Mouse (Mus musculus): ENCODE data around the gene Trappc2.

The Trappc2 gene

DNA sequence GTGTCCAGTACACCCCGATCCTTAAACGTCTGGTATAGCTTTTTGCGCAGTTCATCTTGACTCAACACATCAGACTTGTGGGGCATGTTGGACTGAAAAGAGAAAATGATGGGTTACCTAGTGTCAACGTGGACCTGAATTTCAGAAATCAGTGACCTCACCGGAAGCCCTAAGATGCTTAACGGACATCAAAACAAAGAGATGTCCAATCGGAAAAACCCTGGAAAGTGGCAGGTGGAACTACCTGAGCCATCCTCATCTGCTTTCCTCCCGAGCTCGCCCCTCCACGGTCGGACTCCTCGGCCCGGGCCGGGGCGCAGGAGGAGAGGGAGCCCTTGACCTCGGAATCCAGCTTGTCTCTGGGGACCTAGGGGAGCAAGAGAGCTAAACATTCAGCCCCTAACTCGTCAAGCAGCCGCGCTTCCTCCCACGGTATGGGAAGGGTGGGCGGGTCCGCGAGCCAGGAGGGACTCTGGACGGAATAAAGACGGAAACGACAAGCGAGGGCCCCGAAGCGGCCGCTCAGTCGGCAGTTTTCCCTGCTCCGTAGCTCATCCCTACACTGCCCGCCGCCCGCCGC lies at the start of gene Trappc2:
Gene Trappc2, plus strand, starts transcription at position 539 of the 580 bp plus-strand sequence.
- no peak for DNase-seq (ENCODE audit: low read depth, low spot score)

DNA sequence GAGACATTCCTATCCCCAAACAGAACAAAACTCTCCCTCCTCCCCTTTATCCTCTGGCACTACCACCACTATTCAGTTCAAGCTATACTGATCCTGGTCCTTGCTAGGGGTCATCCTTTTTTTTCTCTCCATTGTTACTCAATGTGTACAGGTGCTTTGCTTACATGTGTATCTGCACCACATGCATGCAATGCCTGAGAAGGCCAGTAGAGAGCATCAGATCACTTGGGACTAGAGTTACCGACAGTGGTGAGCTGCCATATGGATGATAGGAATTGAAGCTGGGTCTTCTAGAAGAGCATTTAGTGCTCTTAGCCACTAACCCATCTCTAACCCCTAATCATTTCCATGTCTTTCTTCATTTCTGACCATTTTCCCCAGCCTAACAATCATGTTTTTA lies 46.6 kb upstream of the Trappc2 start:
- no peak for DNase-seq (ENCODE audit: low read depth, low spot score)

DNA sequence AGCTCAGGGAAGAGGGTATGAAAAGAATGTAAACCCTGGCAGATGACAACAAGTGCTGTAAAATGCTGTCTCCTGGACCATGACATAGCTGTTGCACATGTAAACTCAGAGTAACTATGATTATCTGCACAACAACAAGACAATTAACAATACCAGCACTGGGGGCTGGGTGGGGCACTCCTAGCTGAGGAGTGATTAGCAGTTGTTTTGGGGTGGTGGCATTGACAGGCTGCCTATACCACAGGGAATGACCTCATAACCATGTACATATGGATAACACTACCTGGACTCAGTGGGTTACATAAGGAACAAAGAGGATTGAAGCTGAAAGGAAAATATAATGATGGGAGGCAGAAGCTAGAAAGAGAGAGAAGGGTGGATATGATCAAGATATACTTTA lies 32.5 kb upstream of the Trappc2 start:
- DNase-seq (ENCODE audit: low read depth, low spot score), result no peak

DNA sequence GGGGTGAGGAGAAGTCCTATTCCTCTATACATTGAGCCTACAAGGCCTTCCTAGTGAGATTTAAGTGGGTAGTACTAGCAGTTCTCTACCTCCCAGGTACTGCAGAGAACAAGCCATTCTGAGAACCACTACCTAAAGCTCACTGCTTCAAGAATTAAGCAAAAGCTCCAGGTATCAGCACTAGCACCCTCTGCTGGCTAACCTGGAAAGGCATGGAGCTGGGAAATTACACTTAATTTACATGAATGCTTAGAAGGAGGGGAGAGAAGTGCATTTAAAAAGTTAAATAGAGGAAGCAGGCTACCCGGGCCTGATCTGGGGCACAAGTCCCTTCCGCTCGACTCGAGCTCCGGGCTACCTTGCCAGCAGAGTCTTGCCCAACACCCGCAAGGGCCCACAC lies 24.2 kb upstream of the Trappc2 start:
- peak; percentile 19 for DNase-seq (ENCODE audit: low read depth, low spot score)

DNA sequence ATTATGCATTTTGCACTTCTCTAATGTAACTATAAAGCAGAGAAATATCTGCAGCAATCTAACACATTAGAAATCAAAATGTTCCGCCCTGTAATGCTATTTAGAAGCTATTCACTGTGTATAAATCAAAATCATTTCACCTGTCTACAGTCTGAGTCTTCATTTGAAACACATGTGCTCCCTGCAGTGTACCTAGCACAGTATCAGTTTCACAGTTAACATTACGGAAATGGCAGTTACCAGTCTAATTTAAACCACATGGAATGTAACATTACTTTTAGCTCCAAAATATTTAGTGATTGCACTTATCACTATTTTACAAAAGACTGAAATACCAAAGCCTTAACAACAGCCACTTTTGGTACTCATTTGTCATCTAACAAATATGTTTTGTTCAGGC lies 5.6 kb upstream of the Trappc2 start:
- DNase-seq (ENCODE audit: low read depth, low spot score), result no peak

DNA sequence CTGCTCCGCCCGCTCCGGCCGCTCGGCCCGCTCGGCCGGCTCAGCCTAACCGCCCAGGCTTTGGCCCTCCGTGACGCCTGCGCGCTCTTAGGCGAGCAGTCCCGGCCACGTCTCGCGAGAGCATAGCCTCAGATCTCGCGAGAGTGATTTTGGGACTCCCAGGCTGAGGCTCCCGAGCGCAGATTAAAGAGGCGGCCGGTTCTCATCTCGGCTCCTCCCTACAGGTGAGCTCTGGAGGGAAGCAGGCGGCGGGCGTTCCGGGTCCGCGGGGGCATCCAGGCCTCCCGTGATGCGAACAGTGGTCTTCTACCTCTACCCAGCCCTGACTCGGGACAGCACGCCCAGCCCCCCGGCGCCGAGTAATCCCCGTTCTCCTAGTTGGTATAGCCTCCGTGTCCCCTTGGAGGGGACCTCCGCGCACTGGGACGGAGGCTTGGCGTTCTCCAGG lies 266 bp downstream of the Trappc2 start, which contains the start of gene Ofd1:
Gene Ofd1, minus strand, starts transcription at position 89 of the 448 bp plus-strand sequence.
- DNase-seq (ENCODE audit: low read depth, low spot score), result peak; percentile 93

DNA sequence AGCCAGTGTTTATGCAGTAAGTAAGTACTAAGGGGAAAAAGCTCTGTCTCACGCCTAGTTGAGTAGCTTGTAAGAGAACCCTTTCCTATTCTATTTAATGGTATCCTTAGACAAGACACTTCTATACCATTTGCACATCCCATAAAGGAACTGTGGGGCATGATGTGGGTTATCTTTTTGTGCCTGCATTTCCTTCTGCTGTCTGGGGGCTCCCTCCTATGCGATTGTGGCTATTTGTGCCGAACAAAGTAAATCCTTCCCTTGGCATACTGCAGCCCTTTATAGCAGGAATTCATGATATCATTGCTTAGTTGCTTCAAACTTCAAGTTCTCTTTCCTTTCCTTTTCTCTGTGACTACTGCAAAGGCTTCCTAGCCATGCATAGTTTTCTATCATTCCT lies 4.2 kb downstream of the Trappc2 start:
- DNase-seq (ENCODE audit: low read depth, low spot score), result no peak

DNA sequence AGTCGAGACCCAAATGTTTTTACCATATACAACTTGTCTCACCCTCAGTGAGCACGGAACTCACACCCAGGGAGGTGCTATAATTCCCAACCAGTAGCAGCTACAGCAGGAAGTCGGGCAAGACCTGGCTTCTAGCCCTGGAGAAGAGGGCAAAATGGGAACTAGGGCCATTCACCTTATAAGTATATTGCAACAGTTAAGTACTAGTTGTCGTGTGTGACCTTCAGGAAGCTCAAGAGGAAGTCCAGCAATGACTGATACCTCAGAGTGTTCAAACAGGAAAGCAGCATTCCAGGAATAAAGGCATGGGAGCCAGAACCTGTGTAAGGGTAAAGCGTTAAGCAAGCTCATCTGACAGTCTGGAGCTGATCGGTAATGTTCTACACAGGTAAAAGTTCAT lies 13.2 kb downstream of the Trappc2 start:
- no peak for DNase-seq (ENCODE audit: low read depth, low spot score)

DNA sequence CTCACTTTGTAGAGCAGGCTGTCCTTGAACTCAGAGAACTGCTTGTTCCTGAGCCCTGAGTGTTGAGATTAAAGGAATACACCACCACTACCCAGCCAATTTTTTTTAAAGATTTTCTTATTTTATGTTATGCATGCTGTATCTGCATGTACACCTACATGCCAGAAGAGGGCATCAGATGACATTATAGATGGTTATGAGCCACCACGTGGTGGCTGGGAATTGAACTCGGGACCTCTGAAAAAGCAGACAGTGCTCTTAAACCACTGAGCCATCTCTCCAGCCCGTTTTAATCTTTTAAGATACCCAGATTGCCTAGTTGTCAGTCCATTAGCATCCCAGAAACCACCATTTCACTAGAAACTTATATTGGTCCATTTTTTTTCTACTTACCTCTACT lies 14.0 kb downstream of the Trappc2 start:
- DNase-seq (ENCODE audit: low read depth, low spot score), result no peak

DNA sequence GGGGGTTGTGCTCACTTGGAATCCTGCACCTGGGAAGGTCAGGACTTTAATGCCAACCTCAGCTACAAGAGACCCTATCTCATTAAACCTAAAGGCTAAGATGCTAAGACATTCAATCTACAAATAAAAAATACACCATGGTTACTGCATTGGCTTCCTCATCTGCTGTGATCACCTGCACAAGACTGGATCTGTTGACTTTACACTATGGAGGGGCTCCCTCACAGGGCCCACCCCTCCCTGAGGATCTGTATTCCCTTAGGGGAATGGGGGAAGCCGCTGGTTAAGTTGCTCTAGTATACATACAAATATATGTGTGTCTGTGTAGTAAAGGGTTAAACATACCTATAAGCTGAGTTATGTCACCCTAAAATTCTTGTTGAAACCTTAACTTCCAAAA lies 15.2 kb downstream of the Trappc2 start:
- no peak for DNase-seq (ENCODE audit: low read depth, low spot score)

DNA sequence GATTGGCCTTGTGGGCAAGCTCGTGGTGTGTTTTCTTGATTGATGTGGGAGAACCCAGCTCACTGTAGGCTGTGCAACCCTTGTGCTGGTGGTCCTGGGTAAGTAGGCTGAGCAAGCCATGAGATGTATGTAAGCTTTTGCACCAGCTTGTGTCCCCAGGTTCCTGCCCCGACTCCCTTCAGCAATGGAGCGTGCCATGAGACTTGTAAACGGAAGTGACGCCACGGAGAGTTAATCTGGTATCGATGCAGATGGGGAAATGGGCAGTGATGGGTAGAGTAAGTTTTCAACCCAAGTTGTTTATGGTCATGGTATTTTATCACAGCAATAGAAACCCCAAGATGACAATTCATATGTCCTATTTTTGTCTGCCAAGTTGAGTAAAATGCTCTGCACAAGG lies 27.9 kb downstream of the Trappc2 start:
- no peak for DNase-seq (ENCODE audit: low read depth, low spot score)

DNA sequence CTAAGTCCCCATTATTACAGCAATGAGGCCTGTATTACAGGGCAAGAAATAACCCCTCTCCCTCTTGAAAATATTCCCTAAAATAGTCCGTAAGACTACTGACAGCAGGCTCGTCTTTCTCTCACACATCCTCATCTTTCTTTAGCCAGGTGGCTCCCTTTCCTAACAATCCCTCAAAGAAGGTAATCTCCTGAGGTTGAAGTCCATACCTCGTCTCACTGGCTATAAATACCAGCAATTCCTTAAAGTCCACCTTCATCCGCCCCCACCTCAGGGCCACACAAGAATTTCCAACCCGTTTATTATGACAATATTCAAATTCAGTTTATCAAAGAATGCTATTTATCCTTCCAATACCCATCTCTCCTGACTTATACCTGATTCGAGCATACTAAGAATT lies 32.2 kb downstream of the Trappc2 start:
- DNase-seq (ENCODE audit: low read depth, low spot score), result no peak

DNA sequence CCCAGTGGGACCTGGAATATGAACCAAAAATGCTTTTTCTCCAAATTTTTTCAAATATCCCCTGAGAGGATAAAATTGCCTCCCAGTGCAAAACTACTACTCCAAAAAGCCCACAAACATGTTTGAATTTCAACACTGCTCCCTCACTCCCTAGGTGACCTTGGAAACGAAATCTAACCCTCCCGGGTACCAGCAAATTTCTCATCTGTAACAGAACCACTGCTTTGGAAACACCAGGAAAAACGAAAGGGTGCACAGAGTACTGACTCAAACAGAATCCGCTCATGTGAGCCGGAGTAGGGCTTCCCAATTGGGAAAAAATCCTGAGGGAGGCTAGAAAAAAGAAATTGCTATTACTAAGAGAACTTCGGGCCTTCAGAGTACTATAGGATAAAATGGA lies 37.0 kb downstream of the Trappc2 start:
- DNase-seq (ENCODE audit: low read depth, low spot score), result no peak

DNA sequence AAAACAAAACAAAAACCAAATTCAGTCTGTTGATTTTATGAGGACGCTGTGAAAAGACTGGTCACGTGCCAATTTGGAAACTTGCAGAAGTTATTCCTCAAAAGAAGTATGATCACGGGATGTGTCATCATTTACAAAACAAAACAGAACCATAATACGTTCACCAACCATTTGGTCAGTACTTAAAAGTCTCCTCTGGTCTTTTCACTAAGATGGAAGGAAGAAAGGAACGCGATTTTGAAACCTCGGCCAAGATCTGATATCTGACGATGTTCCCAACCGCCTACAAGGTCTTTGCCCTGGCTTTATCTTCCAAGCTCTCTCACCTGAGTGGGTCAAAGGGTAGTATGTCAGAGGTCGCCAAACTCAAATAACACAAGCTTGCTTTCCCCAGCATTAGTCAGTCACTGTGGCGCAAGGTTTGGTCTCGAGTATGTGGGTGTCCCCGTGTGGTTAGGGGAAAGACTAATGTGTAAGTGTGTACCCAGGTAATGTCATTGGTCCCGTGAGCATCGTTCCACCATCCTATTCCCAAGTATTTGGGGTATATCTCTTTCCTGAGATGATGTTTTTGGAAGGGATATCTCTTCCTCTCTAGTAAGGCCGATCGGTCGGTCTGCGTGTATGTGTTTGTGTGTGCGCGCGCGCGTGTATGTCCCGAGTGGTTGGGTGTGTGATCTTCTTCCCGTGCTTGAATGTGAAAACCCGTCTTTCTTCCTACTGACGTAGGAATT lies 38.4 kb downstream of the Trappc2 start:
- DNase-seq (ENCODE audit: low read depth, low spot score), result peak; percentile 45

DNA sequence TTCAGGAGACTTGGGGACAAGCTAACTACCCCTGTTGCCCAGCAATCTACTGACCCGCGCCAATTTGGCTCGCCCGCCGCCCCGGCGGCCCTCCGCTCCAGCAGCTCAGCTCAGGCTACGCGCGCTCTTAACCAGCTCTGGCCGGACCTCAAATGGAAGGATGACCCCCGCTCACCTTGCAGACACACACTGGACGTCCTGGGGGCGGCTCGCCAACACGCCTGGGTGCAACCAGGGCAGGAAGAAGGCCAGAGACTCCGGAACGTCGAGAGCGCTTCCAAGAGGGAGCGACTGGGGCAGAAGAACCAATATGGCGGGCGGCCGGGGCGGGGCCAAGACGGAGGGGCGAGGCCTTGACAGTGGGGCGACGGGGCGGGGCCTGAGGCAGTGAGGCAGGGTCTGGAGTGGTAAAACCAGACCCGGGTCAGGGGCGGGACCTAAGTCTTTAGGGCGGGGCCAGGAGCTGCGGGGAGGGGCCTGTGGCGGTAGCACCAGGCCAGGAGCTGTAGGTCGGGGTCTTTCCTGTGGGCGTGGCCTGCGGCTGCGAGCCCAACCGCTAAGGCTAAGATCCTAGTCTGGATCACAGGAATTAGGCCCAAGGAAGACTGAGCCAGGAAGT lies 39.1 kb downstream of the Trappc2 start, which contains the start of gene Rab9:
Gene Rab9, minus strand, starts transcription at position 503 of the 619 bp plus-strand sequence.
- DNase-seq (ENCODE audit: low read depth, low spot score), result peak; percentile 90

DNA sequence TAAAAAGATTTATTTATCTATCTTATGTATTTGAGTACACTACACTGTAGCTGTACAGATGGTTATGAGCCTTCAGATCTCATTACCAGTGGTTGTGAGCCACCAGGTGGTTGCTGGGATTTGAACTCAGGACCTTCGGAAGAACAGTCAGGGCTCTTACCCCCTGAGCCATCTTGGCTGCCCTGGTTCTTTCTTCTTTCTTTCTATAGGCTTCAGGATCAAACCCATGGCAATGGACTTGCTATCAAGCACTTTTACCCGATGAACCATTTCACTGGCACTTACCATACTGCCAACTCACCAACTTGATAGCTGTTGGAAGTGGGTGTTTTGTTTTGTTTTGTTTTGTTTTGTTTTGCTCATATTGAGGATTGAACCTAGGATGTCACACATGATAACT lies 54.7 kb downstream of the Trappc2 start:
- DNase-seq (ENCODE audit: low read depth, low spot score), result no peak

DNA sequence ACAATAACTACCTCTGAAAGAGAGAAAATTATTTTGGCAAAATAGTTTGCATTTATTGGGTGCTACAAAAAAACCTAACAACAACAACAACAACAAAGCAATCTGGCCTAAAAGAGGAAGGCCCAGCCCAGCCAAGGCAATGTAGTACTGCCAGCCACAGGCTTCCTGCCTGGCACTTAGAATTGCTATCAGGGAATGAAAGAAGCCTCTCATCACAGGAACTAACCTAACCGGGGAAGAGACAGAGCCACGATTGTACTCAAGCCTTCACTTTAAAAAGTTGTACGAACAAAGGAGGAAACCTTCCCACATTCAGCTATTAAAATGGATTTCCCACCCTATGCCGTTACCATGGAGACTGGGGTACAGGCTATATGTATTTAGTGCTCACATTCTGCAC lies 57.4 kb downstream of the Trappc2 start:
- no peak for DNase-seq (ENCODE audit: low read depth, low spot score)

DNA sequence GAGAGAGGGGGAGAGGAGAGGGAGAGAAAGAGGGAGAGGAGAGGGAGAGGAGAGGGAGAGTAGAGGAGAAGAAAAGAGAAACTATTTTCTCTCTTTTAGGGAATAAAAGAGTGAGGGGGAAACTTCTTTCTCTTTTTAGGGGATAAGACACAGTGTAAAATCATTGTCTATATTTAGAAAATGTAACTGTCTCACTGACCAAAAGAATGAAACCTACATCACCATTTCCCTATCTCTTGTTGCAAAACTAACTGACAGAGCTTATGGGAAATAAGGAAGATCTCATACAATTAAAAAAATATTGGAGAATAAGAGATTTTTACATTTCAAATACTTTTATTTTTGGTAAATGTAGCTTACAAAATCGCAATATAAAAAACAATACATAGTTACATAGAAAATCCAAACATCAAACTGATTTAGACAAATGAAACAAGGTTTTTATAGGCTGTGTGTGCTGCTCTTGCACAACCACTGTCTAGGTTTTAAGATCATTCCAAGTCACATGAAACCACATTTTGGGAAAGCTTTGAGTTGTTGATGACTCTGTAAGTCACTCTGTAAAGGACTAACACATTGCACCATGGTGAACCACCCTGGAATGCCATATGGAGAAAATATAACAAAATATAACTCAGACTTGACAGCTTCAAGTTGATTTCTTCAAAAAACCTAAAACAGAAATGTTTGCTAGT lies 59.3 kb downstream of the Trappc2 start:
- DNase-seq (ENCODE audit: low read depth, low spot score), result no peak
